Mouse (Mus musculus): Measurements from ENCODE around the gene Ngp. TPM values are rescaled to one million over a fixed set of nuclear protein-coding genes. Genes with fewer than 3 reads are reported as not detected.

Gene Ngp
- polyA plus RNA-seq, 1 experiment from 2014 or later = 1.2 TPM

- H3K9me3 ChIP-seq = no peaks in the 10 kb centered on the region
- no peak overlapping the region for H3K9ac ChIP-seq
- H3K36me3 ChIP-seq (replicated peaks) = peaks cover 16% of the 10 kb centered on the region; the same call in 1 of the 2 replicates
- H3K27me3 ChIP-seq = no peaks in the 10 kb centered on the region
- no peak overlapping the region for H3K27ac ChIP-seq
- no peak overlapping the region for H3K4me3 ChIP-seq (replicated peaks)
- no peak overlapping the region for H3K4me2 ChIP-seq
- WGBS = 83% methylated on average over 15 of the region's 15 CpGs
- ATAC-seq (ENCODE audit: low FRiP score) = no peak
- H3K4me1 ChIP-seq = 0 out of 2 replicates have a peak, but pooled peaks cover 3% of the 10 kb centered on the region
Observed at GRCm38 (mm10) chr9:110448356-110448755, 28.8 kb downstream of the Ngp start.

- no peak overlapping the region for H3K4me3 ChIP-seq (replicated peaks)
- H3K36me3 ChIP-seq (replicated peaks) = peaks cover 11% of the 10 kb centered on the region; the same call in 1 of the 2 replicates
- no peaks in the 10 kb centered on the region for H3K27me3 ChIP-seq
- no peak overlapping the region for H3K4me2 ChIP-seq
- H3K9ac ChIP-seq = no peak overlapping the region
- H3K9me3 ChIP-seq = no peaks in the 10 kb centered on the region
- 33% methylated on average over 11 of the region's 11 CpGs for WGBS
- 0 out of 2 replicates have a peak, but pooled peaks cover 3% of the 10 kb centered on the region for H3K4me1 ChIP-seq
- no peak overlapping the region for H3K27ac ChIP-seq
- ATAC-seq (ENCODE audit: low FRiP score) = peak; percentile 85
Observed at GRCm38 (mm10) chr9:110448857-110449617, 29.5 kb downstream of the Ngp start.

- Histone ChIP-seq H3K36me3 (replicated peaks) (0 out of 2 replicates have a peak, but pooled peaks cover 11% of the 10 kb centered on the region), H3K9ac (no peak overlapping the region), H3K4me2 (no peak overlapping the region), H3K27me3 (no peaks in the 10 kb centered on the region), H3K4me3 (replicated peaks) (no peak overlapping the region), H3K4me1 (0 out of 2 replicates have a peak, but pooled peaks cover 3% of the 10 kb centered on the region), H3K9me3 (no peaks in the 10 kb centered on the region), H3K27ac (no peak overlapping the region)
- 89% methylated on average over 3 of the region's 3 CpGs for WGBS
- no peak for ATAC-seq (ENCODE audit: low FRiP score)
Observed at GRCm38 (mm10) chr9:110452523-110452922, 33.0 kb downstream of the Ngp start.

- no peaks in the 10 kb centered on the region for H3K4me1 ChIP-seq
- WGBS = 79% methylated on average over 3 of the region's 3 CpGs
- no peak overlapping the region for H3K4me3 ChIP-seq (replicated peaks)
- no peak overlapping the region for H3K27ac ChIP-seq
- H3K4me2 ChIP-seq = no peak overlapping the region
- 0 out of 2 replicates have a peak, but pooled peaks cover 3% of the 10 kb centered on the region for H3K36me3 ChIP-seq (replicated peaks)
- H3K27me3 ChIP-seq = no peaks in the 10 kb centered on the region
- H3K9me3 ChIP-seq = no peaks in the 10 kb centered on the region
- H3K9ac ChIP-seq = no peak overlapping the region
- ATAC-seq (ENCODE audit: low FRiP score) = no peak
Observed at GRCm38 (mm10) chr9:110457926-110458325, 38.4 kb downstream of the Ngp start.

- WGBS = 86% methylated on average over 2 of the region's 2 CpGs
- H3K4me3 ChIP-seq (replicated peaks) = no peak overlapping the region
- no peak for ATAC-seq (ENCODE audit: low FRiP score)
- H3K4me1 ChIP-seq = no peaks in the 10 kb centered on the region
- H3K4me2 ChIP-seq = no peak overlapping the region
- 0 out of 2 replicates have a peak, but pooled peaks cover 3% of the 10 kb centered on the region for H3K36me3 ChIP-seq (replicated peaks)
- no peaks in the 10 kb centered on the region for H3K27me3 ChIP-seq
- H3K9ac ChIP-seq = no peak overlapping the region
- no peaks in the 10 kb centered on the region for H3K9me3 ChIP-seq
- H3K27ac ChIP-seq = no peak overlapping the region
Observed at GRCm38 (mm10) chr9:110459145-110459727, 39.7 kb downstream of the Ngp start.

GRCm38 (mm10) chr9:110460884-110461815 lies 41.6 kb downstream of the Ngp start:
- 90% methylated on average over 18 of the region's 18 CpGs for WGBS
- no peak for ATAC-seq (ENCODE audit: low FRiP score)
- Histone ChIP-seq H3K27me3 (no peaks in the 10 kb centered on the region), H3K4me1 (no peaks in the 10 kb centered on the region), H3K27ac (0 out of 2 replicates have a peak overlapping the region, but pooled peaks have one; percentile 13), H3K9ac (no peak overlapping the region), H3K4me2 (no peak overlapping the region), H3K9me3 (no peaks in the 10 kb centered on the region), H3K4me3 (replicated peaks) (no peak overlapping the region), H3K36me3 (replicated peaks) (no peaks in the 10 kb centered on the region)

GRCm38 (mm10) chr9:110462321-110462720 lies 42.8 kb downstream of the Ngp start:
- H3K4me1 ChIP-seq = no peaks in the 10 kb centered on the region
- H3K27ac ChIP-seq = no peak overlapping the region
- H3K36me3 ChIP-seq (replicated peaks) = no peaks in the 10 kb centered on the region
- no peaks in the 10 kb centered on the region for H3K27me3 ChIP-seq
- WGBS = 91% methylated on average over 7 of the region's 7 CpGs
- no peak overlapping the region for H3K9ac ChIP-seq
- H3K4me2 ChIP-seq = no peak overlapping the region
- no peak overlapping the region for H3K4me3 ChIP-seq (replicated peaks)
- ATAC-seq (ENCODE audit: low FRiP score) = no peak
- H3K9me3 ChIP-seq = no peaks in the 10 kb centered on the region

GRCm38 (mm10) chr9:110463983-110464591 lies 44.5 kb downstream of the Ngp start:
- H3K4me3 ChIP-seq (replicated peaks) = no peak overlapping the region
- no peak for ATAC-seq (ENCODE audit: low FRiP score)
- H3K9ac ChIP-seq = no peak overlapping the region
- no peaks in the 10 kb centered on the region; the same call in 1 of the 2 replicates for H3K36me3 ChIP-seq (replicated peaks)
- no peaks in the 10 kb centered on the region for H3K9me3 ChIP-seq
- no peak overlapping the region for H3K27ac ChIP-seq
- 91% methylated on average over 6 of the region's 6 CpGs for whole genome bisulfite sequencing
- H3K4me1 ChIP-seq = no peaks in the 10 kb centered on the region
- no peak overlapping the region for H3K4me2 ChIP-seq
- H3K27me3 ChIP-seq = no peaks in the 10 kb centered on the region

GRCm38 (mm10) chr9:110465336-110465735 lies 45.8 kb downstream of the Ngp start:
- Histone ChIP-seq H3K4me2 (no peak overlapping the region), H3K4me3 (replicated peaks) (no peak overlapping the region), H3K27ac (no peak overlapping the region), H3K9ac (no peak overlapping the region), H3K36me3 (replicated peaks) (no peaks in the 10 kb centered on the region; the same call in 1 of the 2 replicates), H3K9me3 (no peaks in the 10 kb centered on the region), H3K4me1 (no peaks in the 10 kb centered on the region), H3K27me3 (no peaks in the 10 kb centered on the region)
- WGBS = 96% methylated on average over 6 of the region's 6 CpGs
- no peak for ATAC-seq (ENCODE audit: low FRiP score)

GRCm38 (mm10) chr9:110466179-110466578 lies 46.6 kb downstream of the Ngp start:
- no peak for ATAC-seq (ENCODE audit: low FRiP score)
- Histone ChIP-seq H3K36me3 (replicated peaks) (no peaks in the 10 kb centered on the region; the same call in 1 of the 2 replicates), H3K4me2 (no peak overlapping the region), H3K4me3 (replicated peaks) (no peak overlapping the region), H3K27me3 (no peaks in the 10 kb centered on the region), H3K4me1 (no peaks in the 10 kb centered on the region), H3K27ac (no peak overlapping the region), H3K9ac (no peak overlapping the region), H3K9me3 (no peaks in the 10 kb centered on the region)
- WGBS = 84% methylated on average over 3 of the region's 3 CpGs
